Mouse (Mus musculus): ENCODE data around the gene Arhgap32.

GRCm38 (mm10) chr9:32312208-32312607, 196.3 kb downstream of the Arhgap32 start:
- TF ChIP-seq POLR2A (IDR thresholded peaks at IDR 0.05; ENCODE audit: insufficient read depth, low read depth, low read length) = no peak
- TF ChIP-seq CTCF (IDR thresholded peaks at IDR 0.05; ENCODE audit: insufficient read depth, low read depth, low read length) = no peak
